Mouse (Mus musculus) liver, embryonic 11.5 days (tissue): ENCODE results near the gene Setd5. TPM values are rescaled to one million over a fixed set of nuclear protein-coding genes. Genes with fewer than 3 reads are reported as not detected.

ENCODE experiments used
- ATAC-seq: fragments of 200-750 bp; cut with Nextera tagmentation; replicated peaks from 2 replicates; pipeline ENCODE4 v1.8.0; 2017; ENCODE audit warnings: moderate number of reproducible peaks, mild to moderate bottlenecking, moderate TSS enrichment, moderate library complexity; ENCODE audit not compliant: low FRiP score
- DNase-seq: peaks from one replicate; pipeline ENCODE4 v3.0.0-alpha.2; 2017; ENCODE audit warnings: low spot score
- H3K27ac ChIP-seq: fragments of 300-500 bp; sonication (generic); 2 replicates; pipeline ENCODE4 v1.5.1; 2014; ENCODE audit warnings: mild to moderate bottlenecking, low read depth, low read length, control low read depth
- H3K27me3 ChIP-seq: fragments of 300-500 bp; sonication (generic); replicated peaks from 2 replicates; pipeline ENCODE4 v1.6.1; 2014; ENCODE audit warnings: low read length, mixed read lengths; ENCODE audit not compliant: control insufficient read depth, insufficient read depth
- H3K36me3 ChIP-seq: fragments of 300-500 bp; sonication (generic); 2 replicates; pipeline ENCODE4 v1.6.1; 2014; ENCODE audit warnings: mild to moderate bottlenecking, low read length, moderate library complexity, mixed read lengths; ENCODE audit not compliant: control insufficient read depth, insufficient read depth
- H3K4me1 ChIP-seq: fragments of 300-500 bp; sonication (generic); replicated peaks from 2 replicates; pipeline ENCODE4 v1.6.1; 2014; ENCODE audit warnings: low read length, mixed read lengths; ENCODE audit not compliant: control insufficient read depth, insufficient read depth
- H3K4me2 ChIP-seq: fragments of 300-500 bp; sonication (generic); 2 replicates; pipeline ENCODE4 v1.6.1; 2014; ENCODE audit warnings: mild to moderate bottlenecking, control low read depth, moderate library complexity
- H3K4me3 ChIP-seq: fragments of 300-500 bp; sonication (generic); 2 replicates; pipeline ENCODE4 v1.5.1; 2014; ENCODE audit warnings: low read depth, low read length, control low read depth
- H3K9ac ChIP-seq: fragments of 300-500 bp; sonication (generic); 2 replicates; pipeline ENCODE4 v1.6.1; 2014; ENCODE audit warnings: low read depth, low read length, control low read depth
- H3K9me3 ChIP-seq: fragments of 300-500 bp; sonication (generic); 2 replicates; pipeline ENCODE4 v1.6.1; 2016; ENCODE audit warnings: low read length, inconsistent platforms, mixed read lengths; ENCODE audit not compliant: control insufficient read depth
- WGBS: fragments of 180-500 bp; shearing (Covaris S2); extraction: QIAGEN DNeasy Blood & Tissue Kit; methylation state at CpG from one replicate; pipeline ENCODE4 v1.1.7; 2014; 5-methylcytosine and 5-hydroxymethylcytosine counted together
- polyA plus RNA-seq: library from polyadenylated mRNA; unstranded; fragments of >200 nt; fragmentation: Nextera tagmentation; extraction: Ambion mirVana; gene quantifications from 2 replicates; pipeline ENCODE4 v1.2.1, GENCODE M21; 2014

Gene Setd5
- polyA plus RNA-seq, result 56.8 and 58.6 TPM in 2 replicates

DNA sequence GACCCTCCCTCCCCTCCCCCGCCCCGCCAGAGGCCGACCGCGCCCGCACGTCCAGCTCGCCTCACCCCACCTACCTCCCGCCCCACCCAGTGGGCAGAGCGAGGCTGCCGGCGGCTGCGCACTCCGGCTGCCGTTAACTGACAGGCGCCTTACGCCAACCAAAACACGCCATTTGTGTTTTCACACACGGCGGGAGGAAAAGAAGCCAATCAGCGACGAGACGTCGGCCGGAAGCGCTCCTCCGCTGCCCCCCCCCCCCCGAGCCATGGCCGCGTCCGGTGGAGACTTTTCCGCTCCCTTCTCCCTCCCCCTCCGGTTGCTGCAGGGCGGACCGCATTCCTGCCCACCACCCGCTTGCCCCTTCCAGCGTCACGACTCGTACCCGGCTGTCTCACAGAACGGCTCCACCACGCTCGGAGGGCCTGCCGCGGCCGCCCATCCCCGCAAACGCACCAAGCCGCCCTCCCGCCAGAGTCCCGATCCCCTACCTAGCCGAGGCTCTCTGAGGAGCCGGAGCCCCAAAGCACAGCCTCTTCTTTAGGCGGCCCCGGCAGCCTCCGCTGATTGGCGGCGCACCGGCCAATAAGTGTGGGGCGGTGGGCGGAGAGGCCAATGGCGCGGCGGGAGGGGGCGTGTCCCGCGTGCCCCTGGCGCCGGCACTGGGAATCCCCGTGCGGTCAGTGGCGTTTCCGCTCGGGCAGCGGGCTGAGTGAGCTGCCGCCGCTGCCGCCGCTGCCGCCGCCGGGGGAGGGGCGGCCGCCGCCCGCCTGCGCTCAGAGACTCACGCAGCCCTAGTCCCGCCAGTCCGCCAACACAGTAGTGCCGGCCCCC, at the start of gene Setd5:
TSS of gene Setd5 (plus strand) at position 680 of the 831 bp plus-strand sequence.
- H3K36me3 ChIP-seq, result no peaks in the 10 kb centered on the region
- peak; percentile 85 for ATAC-seq
- H3K27me3 ChIP-seq, result no peaks in the 10 kb centered on the region
- H3K4me2 ChIP-seq, result peak within 1 kb of the TSS; percentile 94
- peaks cover 23% of the 10 kb centered on the region for H3K4me1 ChIP-seq
- H3K9me3 ChIP-seq, result no peaks in the 10 kb centered on the region
- H3K4me3 ChIP-seq, result peak within 1 kb of the TSS; percentile 82
- peak; percentile 99 for DNase-seq
- peak within 1 kb of the TSS; percentile 95 for H3K9ac ChIP-seq
- under 1% methylated on average over 75 of the region's 91 CpGs for WGBS
- peak within 1 kb of the TSS; percentile 100 for H3K27ac ChIP-seq

DNA sequence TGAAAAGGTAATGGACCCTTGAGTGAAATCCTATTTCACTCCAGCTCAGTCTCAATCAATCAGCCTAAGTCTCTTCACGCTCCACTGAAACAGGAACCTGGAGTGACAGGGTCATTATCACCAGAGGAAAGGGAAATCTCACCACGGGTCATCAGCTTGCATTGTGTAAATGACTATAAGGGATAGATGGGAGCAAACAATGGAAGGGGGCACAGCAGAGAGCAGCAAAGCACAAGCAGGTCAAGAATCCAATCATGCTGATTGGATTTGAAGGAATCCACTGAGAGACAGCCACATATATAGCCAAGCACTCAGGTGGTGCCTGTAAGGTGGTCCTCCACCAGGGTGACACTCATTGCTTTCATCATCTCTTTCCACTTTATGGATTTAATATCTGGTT, 49.7 kb upstream of the Setd5 start:
- Histone ChIP-seq H3K4me2 (no peak overlapping the region), H3K36me3 (no peaks in the 10 kb centered on the region), H3K27ac (no peak overlapping the region), H3K9ac (no peak overlapping the region), H3K27me3 (no peaks in the 10 kb centered on the region), H3K4me1 (no peaks in the 10 kb centered on the region), H3K4me3 (no peak overlapping the region), H3K9me3 (no peaks in the 10 kb centered on the region)
- ATAC-seq (no peak), DNase-seq (no peak)
- WGBS, result 31% methylated on average over 2 of the region's 2 CpGs

DNA sequence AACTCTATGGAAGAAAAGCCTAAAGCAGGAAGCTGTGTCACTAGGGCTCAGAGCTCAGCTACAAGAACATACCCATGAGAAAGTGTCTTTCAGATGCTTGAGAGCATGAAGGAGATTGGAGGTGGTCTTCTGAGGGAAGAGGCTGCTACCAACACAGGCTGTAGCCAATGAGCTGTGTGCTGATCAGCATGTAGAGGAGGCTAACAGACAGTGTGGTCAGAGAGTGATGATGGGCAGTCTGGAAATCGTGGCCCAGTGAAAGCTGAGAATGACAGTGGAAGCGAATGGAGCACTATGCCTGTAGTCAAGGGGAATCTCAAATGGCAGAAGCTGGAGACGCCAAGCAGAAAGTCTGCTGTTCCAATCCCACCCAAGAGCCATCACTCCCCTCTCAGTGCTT, 48.2 kb upstream of the Setd5 start:
- Histone ChIP-seq H3K4me1 (no peaks in the 10 kb centered on the region), H3K27me3 (no peaks in the 10 kb centered on the region), H3K27ac (no peak overlapping the region), H3K4me2 (no peak overlapping the region), H3K4me3 (no peak overlapping the region), H3K36me3 (no peaks in the 10 kb centered on the region), H3K9ac (no peak overlapping the region), H3K9me3 (no peaks in the 10 kb centered on the region)
- WGBS, result 61% methylated on average over 3 of the region's 3 CpGs
- DNase-seq (no peak), ATAC-seq (no peak)

DNA sequence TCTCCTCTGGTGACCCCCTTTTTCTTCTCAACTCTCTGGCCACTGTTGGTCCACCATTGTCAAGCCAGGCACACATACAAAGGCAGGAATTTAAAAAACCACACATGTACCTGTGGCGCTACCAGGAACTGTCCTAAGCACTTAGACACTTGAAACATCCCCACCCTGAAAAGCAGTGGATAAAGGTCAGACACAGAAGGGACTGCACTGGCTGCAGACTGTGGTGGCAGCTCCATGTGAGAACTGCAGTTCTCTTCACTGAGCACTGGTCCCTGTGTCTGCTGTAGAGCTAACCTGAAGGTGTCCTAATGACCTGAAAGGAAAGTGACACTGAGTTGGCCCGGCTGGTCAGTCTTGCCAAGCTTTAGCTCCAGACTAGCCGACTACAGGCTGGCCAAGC, 46.6 kb upstream of the Setd5 start:
- 77% methylated on average over 3 of the region's 3 CpGs for WGBS
- no peaks in the 10 kb centered on the region for H3K4me1 ChIP-seq
- H3K9me3 ChIP-seq, result no peaks in the 10 kb centered on the region
- H3K4me2 ChIP-seq, result no peak overlapping the region
- no peak overlapping the region for H3K9ac ChIP-seq
- no peak overlapping the region for H3K4me3 ChIP-seq
- no peak for ATAC-seq
- no peak overlapping the region for H3K27ac ChIP-seq
- no peaks in the 10 kb centered on the region for H3K36me3 ChIP-seq
- DNase-seq, result no peak
- no peaks in the 10 kb centered on the region for H3K27me3 ChIP-seq

DNA sequence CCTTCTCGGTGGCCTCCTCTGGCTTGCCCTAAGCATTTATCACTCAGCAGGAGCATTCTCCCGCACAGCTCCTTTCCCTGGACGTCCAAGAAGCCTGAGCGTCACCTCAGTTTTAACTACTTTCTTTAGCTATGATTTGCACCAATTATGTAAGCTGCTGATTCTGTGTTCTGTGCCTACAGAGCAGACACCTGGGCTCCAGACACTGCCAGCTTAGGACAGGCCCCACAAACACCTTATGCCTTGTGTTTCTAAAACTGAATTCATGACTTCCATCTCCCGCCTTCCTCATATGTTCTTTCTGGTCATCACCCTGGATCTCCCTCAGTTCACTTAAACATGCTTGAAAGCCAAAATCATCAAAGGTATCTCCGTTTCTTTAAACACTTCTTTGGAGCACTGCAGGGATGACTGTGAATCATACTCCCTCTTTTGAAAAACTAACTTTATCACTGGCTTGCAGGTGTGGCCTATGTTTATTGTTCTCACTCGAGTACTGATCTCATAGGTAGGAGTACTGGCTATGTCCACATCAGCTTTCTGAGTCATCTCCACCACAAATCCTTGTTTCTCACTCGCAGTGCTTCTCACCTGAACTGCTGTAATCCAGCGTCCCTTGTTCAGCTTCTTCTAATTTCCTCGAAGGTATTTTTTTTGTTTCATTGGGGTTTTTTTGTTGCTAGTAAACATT, 46.0 kb upstream of the Setd5 start:
- no peak overlapping the region for H3K9ac ChIP-seq
- no peak overlapping the region for H3K4me3 ChIP-seq
- no peaks in the 10 kb centered on the region for H3K27me3 ChIP-seq
- WGBS, result 75% methylated on average over 10 of the region's 10 CpGs
- ATAC-seq (no peak), DNase-seq (no peak)
- H3K9me3 ChIP-seq, result no peaks in the 10 kb centered on the region
- H3K36me3 ChIP-seq, result no peaks in the 10 kb centered on the region
- no peaks in the 10 kb centered on the region for H3K4me1 ChIP-seq
- no peak overlapping the region for H3K4me2 ChIP-seq
- H3K27ac ChIP-seq, result no peak overlapping the region

DNA sequence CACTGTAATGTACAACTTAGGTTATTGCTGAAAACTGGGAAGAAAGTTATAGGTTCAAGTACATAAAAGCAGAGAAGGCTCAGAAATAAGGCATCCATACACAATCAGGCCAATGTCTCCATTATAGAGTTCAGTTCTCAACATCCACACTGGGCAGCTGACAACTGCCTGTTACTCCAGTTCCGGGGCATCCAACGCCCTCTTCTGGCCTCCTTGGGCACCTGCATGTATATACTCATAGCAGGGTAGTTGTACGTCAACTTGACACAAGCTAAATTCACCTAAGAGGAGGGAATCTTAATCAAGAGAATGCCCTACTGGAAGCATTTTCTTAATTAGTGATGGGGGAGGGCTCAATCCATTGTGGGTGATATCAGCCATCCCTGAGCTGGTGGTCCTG, 45.0 kb upstream of the Setd5 start:
- Histone ChIP-seq H3K27ac (no peak overlapping the region), H3K4me1 (no peaks in the 10 kb centered on the region), H3K9me3 (no peaks in the 10 kb centered on the region), H3K4me3 (no peak overlapping the region), H3K27me3 (no peaks in the 10 kb centered on the region), H3K36me3 (no peaks in the 10 kb centered on the region), H3K4me2 (no peak overlapping the region), H3K9ac (no peak overlapping the region)
- WGBS, result 58% methylated on average over 3 of the region's 3 CpGs
- ATAC-seq (no peak), DNase-seq (no peak)

DNA sequence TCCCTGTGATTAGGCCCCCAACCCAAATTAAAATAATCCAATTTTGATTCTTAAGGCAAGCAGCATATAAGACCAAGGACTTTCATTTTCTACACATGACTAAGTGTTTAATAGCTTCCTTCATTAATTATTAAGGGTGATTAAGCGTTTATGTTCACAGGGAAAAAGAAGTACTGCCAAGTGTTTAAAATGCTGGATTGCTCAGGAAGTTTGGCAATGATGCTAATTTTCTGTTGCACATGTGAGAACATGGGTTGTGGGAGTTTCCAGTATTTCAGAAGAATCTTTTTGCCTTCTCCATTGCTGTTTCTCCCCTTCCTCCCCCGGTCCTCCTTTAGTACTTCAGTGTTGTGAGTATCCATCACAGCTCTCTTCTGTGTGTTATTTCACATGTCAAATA, 44.0 kb upstream of the Setd5 start:
- Histone ChIP-seq H3K4me1 (0 out of 2 replicates have a peak, but pooled peaks cover 3% of the 10 kb centered on the region), H3K9me3 (no peaks in the 10 kb centered on the region), H3K4me3 (no peak overlapping the region), H3K27me3 (no peaks in the 10 kb centered on the region), H3K9ac (no peak overlapping the region), H3K36me3 (no peaks in the 10 kb centered on the region), H3K4me2 (no peak overlapping the region), H3K27ac (no peak overlapping the region)
- DNase-seq, result no peak
- WGBS, result 94% methylated on average over 2 of the region's 2 CpGs
- ATAC-seq, result no peak

DNA sequence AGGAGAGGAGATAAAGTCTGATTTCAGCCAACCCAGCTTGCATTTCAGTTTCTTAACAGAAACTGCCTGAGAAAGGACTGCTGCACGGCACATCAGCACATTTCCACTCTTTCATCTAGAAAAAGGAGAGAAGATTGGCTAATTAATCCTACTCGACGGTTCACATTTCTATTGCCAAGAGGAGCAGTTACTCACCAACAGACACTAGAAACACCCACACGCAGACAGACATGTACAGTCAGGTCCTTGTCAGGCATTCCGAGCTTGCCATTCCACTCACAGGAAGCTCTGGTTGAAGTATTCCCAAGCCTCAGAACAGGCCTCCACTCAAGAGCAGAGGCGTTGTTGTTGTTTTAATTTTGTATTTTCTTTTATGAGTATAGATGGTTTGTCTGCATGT, 42.7 kb upstream of the Setd5 start:
- Histone ChIP-seq H3K27me3 (no peaks in the 10 kb centered on the region), H3K4me2 (no peak overlapping the region), H3K4me3 (no peak overlapping the region), H3K9ac (no peak overlapping the region), H3K4me1 (0 out of 2 replicates have a peak, but pooled peaks cover 3% of the 10 kb centered on the region), H3K27ac (no peak overlapping the region), H3K9me3 (no peaks in the 10 kb centered on the region), H3K36me3 (no peaks in the 10 kb centered on the region)
- DNase-seq, result no peak
- no peak for ATAC-seq
- whole genome bisulfite sequencing, result 82% methylated on average over 6 of the region's 6 CpGs
